Mouse (Mus musculus) naive thymus-derived CD4-positive, alpha-beta T cell, adult 2 months (primary cell): ENCODE measurements at regions not wholly inside any gene's neighbourhood (a gene's known extent, or its start where the extent isn't known, plus 50 kb on each side); places are given as distances from the start of the nearest gene placed in this dataset.

Experiments used
- DNase-seq: peaks from one replicate; pipeline ENCODE4 v3.0.0-alpha.2; 2011; ENCODE audit warnings: low read depth

GRCm38 (mm10) chr11:112219046-112219720 is 562.8 kb upstream of the Sox9 start:
- DNase-seq, result no peak

DNA sequence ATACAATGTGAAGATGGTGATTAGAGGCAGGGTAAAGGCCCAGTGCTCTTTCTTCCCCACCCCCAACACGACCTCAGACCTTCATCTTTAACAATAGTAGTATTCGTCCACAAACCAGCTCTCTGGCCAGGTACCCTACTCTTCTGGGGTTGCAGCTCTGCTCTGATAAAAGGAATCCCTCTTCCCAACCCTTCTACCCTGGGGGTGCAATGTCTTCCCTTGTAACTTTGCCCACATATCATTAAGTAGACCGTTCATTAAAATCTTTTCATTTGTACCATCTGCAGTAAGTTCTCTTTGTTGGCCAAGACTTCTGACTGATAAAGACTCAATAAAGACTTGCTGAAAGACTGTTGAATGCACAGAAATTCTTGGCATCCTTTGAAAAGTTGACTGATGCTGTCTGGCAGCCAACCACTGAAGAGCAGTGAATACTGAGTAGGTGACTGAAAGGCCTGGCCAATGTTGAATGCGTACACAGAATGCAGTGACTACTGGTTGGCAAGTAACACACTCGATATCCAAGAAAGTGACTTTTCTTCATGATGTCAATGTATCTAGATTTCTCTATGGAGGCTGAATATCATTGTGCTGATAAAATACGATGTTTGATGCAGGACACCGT is 547.4 kb upstream of the Sox9 start:
- no peak for DNase-seq

GRCm38 (mm10) chr11:112238960-112239884 is 542.8 kb upstream of the Sox9 start:
- DNase-seq, result no peak

DNA sequence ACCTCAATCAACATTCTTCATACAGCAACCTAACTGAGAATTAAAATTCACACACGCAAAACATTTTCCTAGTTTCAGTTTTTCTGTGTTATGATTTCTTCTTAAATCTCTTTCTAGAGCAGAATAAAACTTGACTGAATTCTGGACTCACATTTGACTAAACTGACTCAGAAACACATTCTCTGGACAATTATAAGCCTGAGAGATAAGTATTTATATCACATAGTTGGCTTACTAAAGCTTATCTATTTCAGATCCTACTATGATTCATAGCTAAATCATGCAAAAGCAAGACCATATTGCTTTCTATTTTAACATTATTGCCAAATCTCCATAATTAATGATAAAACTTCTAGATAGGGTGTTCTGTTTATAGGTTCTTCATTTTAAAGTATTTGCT is 529.5 kb upstream of the Sox9 start:
- no peak for DNase-seq

DNA sequence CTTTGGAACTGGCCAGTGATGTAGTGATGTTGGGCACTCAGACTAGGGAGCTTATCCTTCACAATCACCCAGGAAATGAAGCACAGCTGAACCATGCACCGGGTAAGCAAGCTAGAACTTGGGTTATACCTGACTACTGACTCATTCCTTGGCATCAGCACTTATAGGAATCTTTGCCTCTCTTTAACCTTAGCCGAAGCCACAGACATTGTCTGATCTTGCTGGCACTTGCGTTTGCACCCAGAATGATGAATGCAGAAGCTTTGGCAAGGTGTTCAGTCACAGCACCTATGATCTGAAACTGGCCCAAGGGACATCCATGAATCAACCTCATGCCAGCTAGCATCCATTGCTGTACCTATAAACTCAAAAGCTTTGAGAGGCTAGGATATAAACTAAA is 529.0 kb upstream of the Sox9 start:
- no peak for DNase-seq

DNA sequence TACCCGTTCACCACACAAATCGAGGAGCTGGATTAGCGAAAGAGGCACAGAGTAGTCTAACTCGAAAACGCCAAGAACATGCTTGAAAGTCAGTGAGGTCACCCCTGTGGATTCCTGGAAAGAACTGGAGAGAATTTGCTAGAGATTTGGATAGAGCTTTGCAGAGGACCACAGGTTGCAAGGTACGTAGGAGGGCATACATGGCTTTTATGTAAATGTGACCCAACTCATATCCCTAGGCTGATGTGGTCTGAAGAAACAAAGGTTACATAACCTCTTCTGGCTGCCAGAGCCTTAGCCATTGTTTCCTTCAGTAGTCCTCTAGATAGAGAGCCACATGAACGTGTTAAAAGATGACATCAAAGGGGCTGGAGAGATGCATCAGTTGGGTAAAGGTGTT is 525.7 kb upstream of the Sox9 start:
- no peak for DNase-seq

- no peak for DNase-seq
Observed at GRCm38 (mm10) chr11:112264077-112264476, 517.9 kb upstream of the Sox9 start.

DNA sequence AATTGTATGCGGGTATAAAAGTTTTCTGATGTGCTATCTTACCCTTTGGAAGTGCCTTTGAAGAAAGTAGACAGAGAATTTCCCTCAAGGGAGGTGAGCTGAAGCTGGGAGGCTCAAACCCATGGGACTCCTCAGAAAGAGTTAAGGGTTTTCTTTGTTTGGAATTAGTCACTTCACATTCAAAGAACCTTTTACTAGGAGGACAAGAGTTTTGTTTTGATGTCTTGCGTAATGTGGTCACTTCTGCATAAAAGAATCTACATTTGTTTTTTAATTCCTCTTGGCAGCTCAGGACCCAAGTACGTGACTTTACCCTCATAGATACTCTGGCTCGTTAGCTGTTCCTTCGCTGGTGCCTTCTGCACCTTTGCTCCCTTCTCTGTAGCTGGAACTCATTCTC is 511.1 kb upstream of the Sox9 start:
- DNase-seq, result no peak

- no peak for DNase-seq
Observed at GRCm38 (mm10) chr11:112278566-112278965, 503.5 kb upstream of the Sox9 start.

- no peak for DNase-seq
Observed at GRCm38 (mm10) chr11:112282911-112283310, 499.1 kb upstream of the Sox9 start.

DNA sequence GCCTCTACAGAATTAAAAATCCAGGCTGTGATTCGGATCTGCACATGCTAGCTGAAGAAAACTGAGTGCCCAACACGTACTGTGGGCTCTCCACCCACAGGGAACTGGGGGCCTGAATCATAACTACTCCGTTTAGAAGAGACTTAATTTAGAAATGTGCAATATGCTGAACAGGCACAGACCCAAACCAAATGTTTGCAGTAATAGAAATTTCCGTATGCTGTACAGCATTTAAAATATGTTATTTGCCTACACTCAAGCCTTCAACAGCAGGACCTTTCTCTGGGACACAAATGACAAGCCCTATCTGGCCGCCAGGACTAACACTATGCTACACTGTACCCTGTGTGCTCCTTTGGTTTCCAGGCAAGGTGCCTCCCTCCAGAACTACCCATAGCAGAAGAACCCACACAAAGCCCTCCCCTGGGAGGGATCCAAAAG is 483.1 kb upstream of the Sox9 start:
- no peak for DNase-seq

DNA sequence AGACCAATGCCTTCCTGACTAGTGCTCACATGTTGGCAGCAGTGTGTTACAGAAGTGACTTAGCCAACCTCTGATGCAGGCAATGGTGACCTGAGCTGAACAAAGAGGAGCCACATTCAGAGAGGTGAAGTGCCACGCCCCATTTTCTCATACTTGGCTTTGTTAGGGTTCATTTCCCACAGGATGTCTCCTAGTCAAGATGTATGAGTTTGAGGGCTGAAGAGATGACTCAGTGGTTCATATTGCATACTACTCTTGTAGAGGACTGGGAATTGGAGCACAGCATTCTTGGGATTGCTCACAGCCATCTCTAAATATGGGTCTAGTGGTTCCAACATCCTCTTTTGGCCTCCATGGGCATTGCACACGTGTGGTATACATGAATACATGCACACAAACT is 478.9 kb upstream of the Sox9 start:
- DNase-seq, result no peak

GRCm38 (mm10) chr11:112325850-112326249 is 456.2 kb upstream of the Sox9 start:
- DNase-seq, result no peak

- DNase-seq, result no peak
Observed at GRCm38 (mm10) chr11:112327606-112328005, 454.4 kb upstream of the Sox9 start.

DNA sequence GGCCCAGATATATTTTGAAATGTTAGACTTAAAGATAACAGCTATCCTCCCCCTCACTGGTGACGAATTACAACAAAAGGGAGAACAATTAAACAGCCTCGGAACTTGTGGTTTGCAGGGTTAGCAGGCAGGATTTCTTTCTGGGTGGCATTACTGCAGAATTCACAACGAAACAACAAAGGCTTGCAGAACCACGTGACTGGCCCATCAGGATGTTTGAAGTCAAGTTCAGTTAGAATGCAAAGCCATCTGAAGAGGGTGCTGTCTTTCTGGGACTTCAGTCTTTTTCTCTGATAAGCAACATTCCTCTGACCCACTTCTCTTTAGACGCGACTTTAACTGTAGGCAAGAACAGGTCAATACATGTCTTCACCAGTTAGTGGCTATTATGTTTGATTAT is 436.9 kb upstream of the Sox9 start:
- DNase-seq, result no peak

DNA sequence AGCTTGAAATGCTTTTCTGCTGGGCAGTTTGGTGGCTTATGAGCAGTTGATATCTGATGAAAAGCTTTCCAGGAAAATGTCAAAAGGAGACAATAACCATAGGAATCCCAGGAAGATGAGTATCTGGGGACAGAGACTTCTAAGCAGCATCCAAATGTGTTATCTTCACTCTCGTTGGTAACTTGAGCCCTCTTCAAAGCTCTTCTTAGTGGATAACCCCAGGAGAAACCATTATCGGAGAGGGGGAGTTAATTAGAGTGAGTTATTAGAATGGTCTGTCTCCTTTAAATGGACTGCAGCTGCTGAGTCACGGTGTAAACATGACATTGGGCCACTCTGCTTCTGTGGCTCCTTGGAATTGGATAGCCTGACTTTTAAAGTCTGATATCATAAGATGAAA is 436.4 kb upstream of the Sox9 start:
- DNase-seq, result no peak

GRCm38 (mm10) chr11:112346089-112346488 is 435.9 kb upstream of the Sox9 start:
- DNase-seq, result no peak

- no peak for DNase-seq
Observed at GRCm38 (mm10) chr11:112346532-112346931, 435.5 kb upstream of the Sox9 start.

DNA sequence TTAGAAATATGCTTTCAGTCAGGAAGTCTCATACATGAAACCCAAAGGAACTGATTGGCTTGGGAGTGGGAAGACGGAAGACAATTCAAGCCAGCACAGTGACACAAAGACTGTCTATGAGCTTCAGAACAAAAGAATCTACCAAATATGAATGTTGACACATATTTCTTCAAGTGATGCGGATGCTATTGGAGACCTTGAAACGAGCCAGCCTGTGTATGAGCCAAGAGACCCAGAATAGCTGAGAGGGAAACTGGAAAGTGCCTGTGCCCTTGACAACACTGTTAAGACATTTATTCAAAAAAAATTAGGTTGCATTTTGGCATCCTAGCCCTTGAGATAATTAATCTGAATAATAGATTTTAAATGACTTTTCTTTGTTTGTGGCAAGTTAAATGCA is 426.7 kb upstream of the Sox9 start:
- no peak for DNase-seq

DNA sequence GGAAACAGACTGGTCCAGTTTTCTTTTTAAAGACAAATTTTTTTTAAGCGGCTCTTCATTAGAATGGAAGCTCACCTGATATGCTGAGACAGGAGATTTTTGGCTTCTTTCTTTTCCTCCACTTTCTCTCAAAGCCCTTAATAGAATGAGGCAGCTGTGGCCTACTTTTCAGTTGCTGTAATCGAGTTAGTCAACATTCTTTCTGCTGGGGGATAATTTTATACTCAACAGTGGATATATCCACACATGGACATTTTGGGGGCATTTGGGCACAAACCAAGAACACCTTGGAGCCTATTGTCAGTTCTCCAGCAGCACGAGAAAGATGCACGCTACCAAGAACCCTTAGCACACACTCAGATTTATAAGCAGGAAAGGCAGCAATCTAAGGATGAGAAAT is 415.3 kb upstream of the Sox9 start:
- no peak for DNase-seq

- DNase-seq, result no peak
Observed at GRCm38 (mm10) chr11:112370941-112371340, 411.1 kb upstream of the Sox9 start.

DNA sequence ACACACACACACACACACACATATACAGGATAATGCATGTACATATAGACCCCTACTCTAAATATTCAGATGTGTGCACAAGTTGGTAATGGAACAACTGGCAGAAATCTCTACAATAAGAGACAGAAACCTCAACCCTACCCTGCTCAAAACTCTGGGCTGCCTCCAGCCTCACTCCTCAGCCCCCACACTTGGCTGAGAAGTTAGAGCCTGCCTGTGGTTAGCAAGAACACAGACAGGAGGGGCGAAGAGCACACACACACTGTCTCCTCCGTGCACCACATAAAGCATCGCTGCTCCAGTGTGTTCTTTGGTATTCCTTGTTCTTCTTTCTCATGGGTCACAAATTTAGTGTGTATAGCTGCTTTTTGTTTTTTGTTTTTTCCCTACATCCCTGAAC is 382.0 kb upstream of the Sox9 start:
- no peak for DNase-seq

DNA sequence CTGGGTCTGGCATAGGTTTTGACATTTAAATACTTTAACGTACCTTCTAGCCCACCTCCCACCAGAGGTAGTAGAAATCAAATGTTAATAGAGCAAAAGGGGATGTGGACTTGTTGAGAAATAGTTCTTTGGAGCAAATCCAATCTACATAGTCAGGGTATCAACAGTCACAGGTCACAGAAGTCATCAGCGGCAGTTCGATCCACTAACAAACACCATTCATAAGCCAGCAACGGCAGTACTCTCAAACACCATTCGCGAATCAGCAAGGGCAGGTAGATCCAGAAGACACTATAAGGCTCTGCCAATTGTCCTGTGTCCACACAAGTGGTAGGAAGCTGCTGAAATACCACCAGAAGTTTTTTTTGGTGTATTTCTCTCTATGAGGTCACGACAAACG is 374.3 kb upstream of the Sox9 start:
- no peak for DNase-seq
